Mouse (Mus musculus): ENCODE data around the gene Rnase13. TPM values are rescaled to one million over a fixed set of nuclear protein-coding genes. Genes with fewer than 3 reads are reported as not detected.
"Not testable (repeated sequence)": the region's sequence is repeated elsewhere in the genome, so short reads cannot be mapped to it uniquely, and the experiment has no call there.

Rnase13 gene
- not detected for total RNA-seq (2021)
- long read RNA-seq, experiment 1, result 0 reads
- long read RNA-seq, experiment 2, result 0 reads

DNA sequence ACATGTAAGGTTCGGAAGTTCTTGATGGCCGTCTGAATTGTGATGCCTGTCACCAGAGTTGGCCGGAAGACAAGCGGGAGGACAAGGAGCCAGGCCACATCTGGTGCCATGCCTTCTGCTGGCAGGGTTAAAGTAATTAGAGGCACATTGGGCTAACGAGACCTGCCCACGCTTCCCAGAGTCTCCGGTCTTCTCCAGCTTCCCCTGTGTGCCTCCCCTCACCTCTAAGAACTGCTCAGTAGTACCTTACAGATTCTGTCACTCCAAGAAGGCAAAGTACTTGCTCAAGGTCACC lies at the start of gene Rnase13:
Gene Rnase13 (minus strand): TSS at position 203 of the 295 bp plus-strand sequence.
- DNase-seq (ENCODE audit: low spot score in 2 of 2), result no peak

- no peak for DNase-seq (ENCODE audit: low spot score in 2 of 2)
These were observed 44.8 kb upstream of the Rnase13 start for GRCm38 (mm10) chr14:51967400-51967799.

DNA sequence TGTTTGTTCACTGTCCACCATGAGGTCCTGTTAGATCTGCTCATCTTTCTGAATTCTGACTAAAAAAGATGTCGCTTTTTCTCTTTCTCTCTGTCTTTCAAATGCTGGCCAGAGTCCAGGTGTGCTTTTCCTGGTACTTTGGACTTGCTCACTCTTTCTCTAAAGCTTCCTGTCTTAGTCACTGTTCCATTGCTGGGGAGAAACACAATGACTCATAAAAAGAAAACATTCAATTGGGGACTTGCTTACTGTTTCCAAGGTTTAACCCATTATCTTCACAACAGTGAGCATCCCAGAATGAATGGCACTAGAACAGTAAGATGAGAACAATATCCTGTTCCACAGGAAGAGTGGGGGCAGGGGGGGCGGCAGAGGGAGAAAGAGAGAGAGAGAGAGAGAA lies 37.7 kb upstream of the Rnase13 start:
- no peak for DNase-seq (ENCODE audit: low spot score in 2 of 2)

- DNase-seq (ENCODE audit: low spot score in 2 of 2), result no peak
These were observed 20.8 kb upstream of the Rnase13 start for GRCm38 (mm10) chr14:51943336-51943735.

DNA sequence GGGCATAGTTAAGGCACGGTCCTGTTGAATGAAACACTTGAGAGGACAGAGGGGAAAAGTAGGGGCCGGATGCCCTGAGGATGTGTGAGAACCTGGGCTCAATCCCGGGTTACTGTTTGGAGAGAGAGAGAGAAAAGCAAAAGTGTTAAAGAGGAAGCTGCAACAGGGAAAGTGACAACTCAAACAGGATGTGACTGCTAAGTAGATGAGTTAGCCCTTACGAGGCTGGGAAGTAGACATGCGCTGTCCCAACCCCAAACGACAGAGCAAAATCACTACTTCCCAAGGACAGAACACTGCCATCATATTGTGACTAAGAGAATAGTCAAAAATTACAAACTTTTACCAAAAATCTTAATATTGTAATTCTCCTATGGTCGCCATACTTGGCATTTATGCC lies 19.7 kb upstream of the Rnase13 start:
- DNase-seq (ENCODE audit: low spot score in 2 of 2), result no peak

GRCm38 (mm10) chr14:51941577-51941976 lies 19.0 kb upstream of the Rnase13 start:
- DNase-seq (ENCODE audit: low spot score in 2 of 2), result no peak

DNA sequence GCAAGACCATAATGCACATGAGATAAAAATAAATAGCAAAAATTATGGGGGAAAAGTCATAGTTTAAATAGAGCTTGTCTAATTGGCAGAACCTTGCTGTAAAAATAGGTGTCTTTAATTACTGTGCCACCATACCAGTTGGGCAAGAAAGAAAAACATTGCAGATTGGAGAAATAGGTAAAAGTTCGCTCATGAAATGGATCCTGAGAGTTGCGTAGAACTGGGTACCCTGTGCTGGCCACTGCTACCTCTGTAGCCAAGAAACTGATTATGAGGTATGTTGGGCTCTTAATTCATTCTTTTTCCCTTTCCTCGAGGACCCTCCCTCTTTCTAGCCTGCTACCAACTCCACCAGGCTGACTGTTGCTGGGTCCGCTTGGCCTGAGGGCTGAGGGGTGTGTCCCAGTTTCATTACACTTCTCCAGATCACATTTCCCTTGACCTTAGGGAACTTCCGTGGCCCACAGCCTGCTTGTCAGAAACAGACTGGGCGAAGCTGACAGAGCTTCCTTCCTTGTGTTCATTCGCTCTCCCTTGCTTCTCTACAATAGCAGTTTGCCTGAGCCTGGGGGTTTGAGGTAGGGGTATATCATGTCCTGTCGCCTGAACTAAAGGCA lies 18.5 kb upstream of the Rnase13 start:
- no peak for DNase-seq (ENCODE audit: low spot score in 2 of 2)

DNA sequence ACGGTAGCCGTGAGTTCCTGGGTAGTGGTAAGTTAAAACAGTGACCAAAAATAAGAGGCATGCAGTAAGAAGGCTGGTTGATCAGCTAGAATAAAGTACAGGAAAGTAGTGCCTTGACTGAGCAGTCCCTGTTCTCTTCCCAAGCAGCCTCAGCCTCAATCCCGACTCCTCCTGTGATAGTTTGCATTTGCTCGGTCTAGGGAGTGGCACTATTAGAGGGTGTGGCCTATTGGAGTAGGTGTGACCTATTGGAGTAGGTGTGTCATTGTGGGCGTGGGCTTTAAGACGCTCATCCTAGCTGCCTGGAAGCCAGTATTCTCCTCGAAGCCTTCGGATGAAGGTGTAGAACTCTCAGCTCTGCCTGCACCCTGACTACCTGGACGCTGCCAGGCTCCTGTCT lies 16.4 kb upstream of the Rnase13 start:
- no peak for DNase-seq (ENCODE audit: low spot score in 2 of 2)

GRCm38 (mm10) chr14:51932092-51933020 lies 9.8 kb upstream of the Rnase13 start:
- DNase-seq (ENCODE audit: low spot score in 2 of 2), result no peak

- DNase-seq (ENCODE audit: low spot score in 2 of 2), result peak in 1 of 2 experiments; percentile 61
These were observed 8.3 kb upstream of the Rnase13 start for GRCm38 (mm10) chr14:51930824-51931223.

DNA sequence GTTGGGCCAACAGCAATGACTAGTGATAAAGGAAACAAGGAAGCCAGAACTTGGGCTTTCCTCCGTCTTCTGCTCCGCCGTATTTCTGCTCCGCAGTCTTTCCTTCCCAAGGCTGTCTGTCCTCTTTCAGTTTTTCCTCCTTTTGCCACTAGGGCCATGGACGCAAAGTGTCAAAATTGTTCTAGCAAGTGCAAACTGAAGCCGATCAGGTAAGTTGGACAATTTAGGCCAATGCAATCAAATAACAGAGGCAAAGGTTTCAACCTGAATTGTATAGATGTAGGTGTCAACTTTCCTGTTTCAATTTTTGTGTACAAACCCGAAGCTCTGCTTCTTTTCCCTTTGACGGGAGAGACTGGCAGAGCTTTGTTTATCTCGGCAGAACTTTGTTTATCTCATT lies 7.4 kb upstream of the Rnase13 start:
- no peak for DNase-seq (ENCODE audit: low spot score in 2 of 2)

DNA sequence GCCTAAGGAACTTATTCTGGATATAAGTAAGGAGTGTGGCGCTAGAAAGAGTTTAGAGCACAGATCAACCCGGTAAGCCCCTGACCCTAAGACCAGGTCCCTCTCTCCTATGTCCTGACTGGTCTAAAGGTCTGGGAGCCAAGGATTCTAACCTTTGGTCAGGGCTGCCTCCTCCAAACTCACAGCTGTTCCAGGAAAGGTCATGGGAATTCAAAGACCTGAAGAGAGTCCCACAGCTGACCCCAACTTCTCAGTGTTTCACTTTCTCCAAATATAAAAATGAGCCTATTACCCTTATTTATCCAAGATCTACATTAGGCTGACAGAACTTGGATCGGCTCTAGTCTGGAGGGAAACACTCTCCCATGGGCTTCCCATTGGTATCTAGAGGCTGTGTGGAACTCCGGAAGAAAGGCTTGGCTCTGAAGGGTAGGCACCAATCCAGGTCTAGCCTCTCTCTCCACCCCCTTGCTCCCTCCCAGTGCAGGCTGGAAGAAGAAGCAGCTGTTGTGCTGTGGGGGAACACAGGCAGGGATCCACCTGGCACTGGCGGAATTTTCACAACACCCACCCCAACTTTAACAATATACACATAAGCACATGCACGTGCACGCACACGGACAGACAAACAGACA lies 6.9 kb upstream of the Rnase13 start:
- peak in 1 of 2 experiments; percentile 65 for DNase-seq (ENCODE audit: low spot score in 2 of 2)

DNA sequence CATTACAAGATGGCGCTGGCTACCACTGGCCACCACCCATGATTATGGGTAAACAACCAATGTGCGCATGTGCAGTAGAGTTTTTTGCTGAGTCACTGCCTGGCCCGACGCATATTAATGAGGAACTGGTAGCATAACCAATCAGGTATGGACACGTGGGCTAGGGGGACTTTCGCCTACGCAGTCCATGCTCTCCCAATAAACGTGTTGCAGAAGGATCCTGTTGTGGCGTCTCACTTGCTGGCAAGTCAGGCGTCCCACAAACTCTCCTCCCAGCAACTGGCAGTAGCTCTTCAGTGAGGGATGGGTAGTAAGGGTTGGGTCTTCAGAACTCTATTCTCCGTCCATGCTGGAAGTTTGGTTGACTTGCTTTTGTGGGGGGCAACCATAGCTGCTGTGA lies 4.4 kb upstream of the Rnase13 start:
- DNase-seq (ENCODE audit: low spot score in 2 of 2), result not testable (repeated sequence)

DNA sequence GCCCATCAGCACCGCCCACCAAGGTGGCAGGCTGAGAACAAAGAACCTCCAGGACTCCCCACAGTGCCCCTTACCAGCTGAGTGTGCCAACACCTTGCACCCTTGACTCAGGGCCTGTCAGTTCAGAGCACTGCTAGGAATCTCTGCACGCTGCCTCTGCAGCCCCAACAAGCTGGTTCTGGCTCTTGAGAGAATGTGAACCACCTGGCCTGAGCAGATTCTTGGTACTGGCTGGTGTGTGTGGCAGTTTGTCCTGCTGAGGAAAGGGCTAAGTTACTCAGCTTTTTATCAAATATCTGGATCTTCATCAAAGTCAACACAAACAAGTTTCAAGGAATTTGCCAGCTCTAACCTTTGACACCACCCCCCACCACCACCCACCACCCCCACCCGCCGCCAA lies 919 bp upstream of the Rnase13 start:
- DNase-seq (ENCODE audit: low spot score in 2 of 2), result no peak

GRCm38 (mm10) chr14:51922910-51923309 lies 337 bp upstream of the Rnase13 start:
- no peak for DNase-seq (ENCODE audit: low spot score in 2 of 2)

DNA sequence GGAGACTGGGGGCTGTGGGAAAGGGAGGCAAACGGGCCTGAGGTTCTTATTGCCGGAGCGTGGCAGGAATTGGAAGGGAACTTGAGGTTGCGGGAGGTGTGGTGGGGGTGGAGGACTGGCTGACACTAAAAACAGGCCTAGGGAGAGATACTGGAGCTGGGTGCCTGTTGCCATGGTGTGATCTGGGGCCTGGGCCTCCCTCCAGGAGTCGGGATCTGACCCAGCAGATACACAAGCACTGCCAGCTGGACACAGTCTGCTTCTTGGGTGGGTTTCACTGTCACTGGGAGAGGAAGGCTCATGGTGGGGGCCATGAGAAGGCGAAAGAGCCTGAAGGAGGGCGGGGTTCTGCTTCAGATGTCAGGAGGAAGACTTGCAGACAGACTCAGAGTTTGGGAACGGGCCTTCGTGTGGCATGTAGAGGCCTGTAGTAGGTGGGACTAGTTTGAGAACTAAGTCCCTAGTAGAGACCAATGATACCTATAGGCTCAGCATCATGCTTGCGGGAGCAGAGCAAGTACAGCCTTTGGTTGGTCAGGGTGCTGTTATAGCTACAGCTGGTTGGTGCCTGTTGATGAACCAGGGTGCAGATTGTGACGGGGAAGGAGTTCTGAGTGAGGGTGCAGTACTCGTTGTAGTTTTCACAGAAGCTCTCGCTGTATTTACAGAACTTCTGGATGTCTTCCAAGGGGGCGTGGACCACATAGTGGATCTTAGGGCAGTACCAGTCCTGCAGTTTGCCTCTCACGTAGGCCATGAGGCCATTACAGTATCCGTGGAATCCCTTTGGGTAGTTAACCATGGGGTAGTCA lies 608 bp downstream of the Rnase13 start:
- DNase-seq (ENCODE audit: low spot score in 2 of 2), result peak in 1 of 2 experiments; percentile 50

DNA sequence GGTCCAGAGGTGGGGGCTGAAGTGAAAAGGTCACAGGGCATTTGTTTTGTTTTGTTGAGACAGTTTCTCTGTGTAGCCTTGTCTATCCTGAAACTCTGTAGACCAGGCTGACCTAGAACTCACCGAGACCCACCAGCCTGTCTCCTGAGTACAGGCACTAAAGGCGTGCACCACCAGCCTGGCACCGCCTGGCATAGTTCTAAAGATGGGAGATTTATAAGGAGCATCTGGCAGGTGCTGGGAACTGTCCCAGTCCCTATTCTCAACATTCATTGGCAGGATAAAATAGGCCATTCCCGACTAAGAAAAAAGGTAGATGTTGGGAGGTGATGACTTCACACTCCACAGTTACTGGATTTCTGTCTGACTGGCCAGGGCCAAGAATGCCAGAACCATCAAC lies 3.6 kb downstream of the Rnase13 start:
- DNase-seq (ENCODE audit: low spot score in 2 of 2), result no peak

DNA sequence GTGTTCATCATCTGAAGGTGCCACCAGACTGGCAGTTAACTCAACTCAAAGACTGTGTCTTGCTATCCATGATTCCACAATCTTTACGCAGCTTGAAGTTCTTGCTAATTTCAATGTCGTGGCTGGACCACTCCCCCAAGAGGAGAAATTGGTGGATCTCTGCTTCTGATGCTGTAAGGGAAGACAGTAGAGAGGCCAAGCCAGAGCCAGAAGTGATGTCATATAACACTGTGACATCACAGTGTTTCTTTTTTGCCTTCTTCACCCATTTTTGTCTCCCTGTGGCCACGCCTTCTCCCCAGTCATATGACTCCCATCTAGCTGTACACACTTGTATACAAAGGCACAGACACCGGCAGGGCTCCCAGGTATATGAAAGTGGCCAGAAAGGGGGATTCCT lies 4.4 kb downstream of the Rnase13 start, which contains the start of gene Tppp2:
Gene Tppp2 (plus strand): TSS at position 301 of the 400 bp plus-strand sequence.
- no peak for DNase-seq (ENCODE audit: low spot score in 2 of 2)

- DNase-seq (ENCODE audit: low spot score in 2 of 2), result no peak
These were observed 6.0 kb downstream of the Rnase13 start for GRCm38 (mm10) chr14:51916539-51916938.

- no peak for DNase-seq (ENCODE audit: low spot score in 2 of 2)
These were observed 7.5 kb downstream of the Rnase13 start for GRCm38 (mm10) chr14:51915030-51915429.

Data from gastrocnemius, postnatal 4 days (tissue).